Mouse (Mus musculus): Measurements from ENCODE around the gene Lrp8. TPM values are rescaled to one million over a fixed set of nuclear protein-coding genes. Genes with fewer than 3 reads are reported as not detected.

The Lrp8 gene
- polyA plus RNA-seq (2015; fragmentation: Nextera tagmentation; extraction: Ambion mirVana), result 0.72 and 0.96 TPM in 2 replicates

DNA sequence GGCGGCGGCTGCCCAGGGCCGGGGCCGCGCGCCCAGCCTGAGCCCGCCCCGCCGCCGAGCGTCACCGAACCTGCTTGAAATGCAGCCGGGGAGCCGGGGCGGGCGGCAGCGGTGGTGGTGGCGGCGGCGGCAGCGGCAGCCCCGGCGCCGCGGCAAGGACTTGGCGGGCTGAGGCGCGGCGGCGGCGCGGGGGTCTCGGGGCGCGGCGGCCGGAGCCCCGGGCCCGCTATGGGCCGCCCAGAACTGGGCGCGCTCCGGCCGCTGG, at the start of gene Lrp8:
Lrp8 (plus strand) TSS at position 77 of the 265 bp plus-strand sequence.
- WGBS, result 1% methylated on average over 43 of the region's 44 CpGs
- ATAC-seq (ENCODE audit: insufficient read depth, low FRiP score), result no peak; the same call in none of the 2 replicates
- peaks cover 13% of the 10 kb centered on the region for H3K4me1 ChIP-seq (ENCODE audit: control insufficient read depth, insufficient read depth, low read length)
- H3K27ac ChIP-seq (ENCODE audit: low read length), result no peak within 1 kb of the TSS
- no peaks in the 10 kb centered on the region for H3K9me3 ChIP-seq (replicated peaks; ENCODE audit: control insufficient read depth, low read length)
- H3K36me3 ChIP-seq (ENCODE audit: control insufficient read depth, insufficient read depth, low read length), result no peaks in the 10 kb centered on the region
- H3K4me3 ChIP-seq (replicated peaks; ENCODE audit: low read length), result peak within 1 kb of the TSS; percentile 75
- H3K27me3 ChIP-seq (ENCODE audit: control insufficient read depth, insufficient read depth, low read length), result peaks cover 23% of the 10 kb centered on the region
- peak within 1 kb of the TSS; percentile 77 for H3K9ac ChIP-seq (ENCODE audit: low read length)
- H3K4me2 ChIP-seq (ENCODE audit: low read depth, low read length), result peak within 1 kb of the TSS; percentile 100

DNA sequence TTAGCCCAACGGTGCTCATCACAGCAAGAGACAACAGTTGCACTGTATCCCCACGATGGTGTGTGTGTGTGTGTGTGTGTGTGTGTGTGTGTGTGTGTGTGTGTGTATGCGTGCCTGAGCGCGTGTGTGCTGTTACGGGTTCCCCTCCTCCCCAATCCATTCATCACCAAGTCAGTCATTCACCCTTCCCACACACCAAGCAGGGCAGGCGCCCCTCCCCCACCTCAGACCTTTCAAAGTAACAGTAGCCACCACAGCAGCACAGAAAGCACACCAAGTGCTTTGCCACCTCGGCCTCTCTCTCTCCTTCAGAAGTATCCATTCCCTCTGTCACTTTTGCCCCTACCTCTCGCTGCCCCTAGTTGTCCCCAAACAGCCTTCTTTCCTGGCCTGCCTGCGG, 45.8 kb upstream of the Lrp8 start:
- Histone ChIP-seq H3K9ac (ENCODE audit: low read length) (no peak overlapping the region), H3K4me1 (ENCODE audit: control insufficient read depth, insufficient read depth, low read length) (no peaks in the 10 kb centered on the region), H3K4me3 (replicated peaks; ENCODE audit: low read length) (no peak overlapping the region), H3K36me3 (ENCODE audit: control insufficient read depth, insufficient read depth, low read length) (no peaks in the 10 kb centered on the region), H3K27me3 (ENCODE audit: control insufficient read depth, insufficient read depth, low read length) (no peaks in the 10 kb centered on the region), H3K27ac (ENCODE audit: low read length) (no peak overlapping the region), H3K9me3 (replicated peaks; ENCODE audit: control insufficient read depth, low read length) (no peaks in the 10 kb centered on the region), H3K4me2 (ENCODE audit: low read depth, low read length) (no peak overlapping the region)
- no peak for ATAC-seq (ENCODE audit: insufficient read depth, low FRiP score)
- 20% methylated on average over 10 of the region's 10 CpGs for WGBS

DNA sequence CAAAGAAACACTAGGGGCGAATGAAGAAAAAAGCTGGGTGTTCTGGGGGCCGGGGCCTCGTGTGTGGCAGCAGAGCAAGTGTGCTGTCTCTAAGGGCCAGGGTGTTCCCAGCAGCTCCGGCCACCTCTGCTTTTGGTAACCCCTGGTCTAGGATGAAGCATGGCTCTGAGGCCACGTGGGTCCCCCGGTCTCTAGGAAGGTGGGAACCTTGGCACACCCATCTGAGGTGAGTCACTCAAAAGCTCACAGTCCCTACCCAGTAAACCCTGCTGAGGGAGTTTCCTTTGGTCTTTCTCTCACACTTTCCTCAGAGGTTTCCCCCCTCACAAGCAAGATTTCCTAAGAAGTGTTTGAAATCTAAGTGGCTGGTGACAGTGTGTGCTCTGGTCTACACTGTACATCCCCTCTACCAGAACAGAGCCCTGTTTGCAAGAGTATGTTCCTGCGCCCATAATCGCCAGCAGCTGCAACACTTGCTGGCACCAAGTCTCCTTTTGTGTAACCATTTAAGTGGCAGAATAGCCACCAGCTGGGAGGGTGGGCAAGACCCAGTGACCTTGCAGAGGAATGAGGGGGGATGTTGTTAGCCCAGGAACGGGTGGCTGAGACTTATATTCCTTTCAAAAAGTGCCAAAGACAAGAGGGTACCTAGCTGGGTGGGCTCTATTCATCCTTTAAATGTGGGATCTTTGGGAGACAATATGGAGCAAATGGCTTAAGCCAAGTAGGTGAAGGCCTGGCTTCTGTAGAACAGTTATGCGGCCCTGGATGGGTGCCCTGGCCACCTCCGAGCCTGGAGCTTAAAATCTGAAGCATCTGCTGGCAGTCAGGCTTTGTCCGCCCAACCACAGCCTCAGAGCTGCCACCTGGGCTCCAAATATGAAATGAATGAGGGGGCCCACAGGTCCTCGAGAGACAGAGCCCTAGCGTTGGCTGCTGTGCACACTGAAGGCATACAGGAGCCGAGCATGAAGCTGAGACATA, 44.3 kb upstream of the Lrp8 start:
- H3K4me1 ChIP-seq (ENCODE audit: control insufficient read depth, insufficient read depth, low read length), result no peaks in the 10 kb centered on the region
- no peak overlapping the region for H3K4me3 ChIP-seq (replicated peaks; ENCODE audit: low read length)
- H3K4me2 ChIP-seq (ENCODE audit: low read depth, low read length), result no peak overlapping the region
- WGBS, result 66% methylated on average over 15 of the region's 15 CpGs
- no peaks in the 10 kb centered on the region for H3K9me3 ChIP-seq (replicated peaks; ENCODE audit: control insufficient read depth, low read length)
- H3K9ac ChIP-seq (ENCODE audit: low read length), result no peak overlapping the region
- H3K36me3 ChIP-seq (ENCODE audit: control insufficient read depth, insufficient read depth, low read length), result no peaks in the 10 kb centered on the region
- ATAC-seq (ENCODE audit: insufficient read depth, low FRiP score), result peak; percentile 89; the same call in 1 of the 2 replicates
- H3K27ac ChIP-seq (ENCODE audit: low read length), result no peak overlapping the region
- H3K27me3 ChIP-seq (ENCODE audit: control insufficient read depth, insufficient read depth, low read length), result no peaks in the 10 kb centered on the region

DNA sequence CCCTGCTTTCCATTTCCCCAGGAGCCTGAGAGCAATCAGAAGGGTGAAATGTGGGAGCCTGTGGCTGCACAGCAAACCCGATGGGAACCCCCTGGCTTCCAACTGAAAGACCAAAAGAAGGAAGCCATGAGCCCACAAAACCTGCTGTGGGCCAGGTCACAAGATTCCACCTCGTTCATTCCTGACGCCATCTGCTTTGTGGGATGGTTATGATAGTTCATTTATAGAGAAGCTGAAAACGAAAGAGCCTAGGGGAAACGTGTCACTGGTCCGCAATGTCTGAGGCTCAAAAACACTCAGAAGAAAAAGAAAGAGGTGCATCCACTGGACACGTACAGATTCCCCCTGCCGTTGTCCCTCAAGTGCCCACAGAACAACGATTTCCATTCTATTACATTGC, 43.1 kb upstream of the Lrp8 start:
- 79% methylated on average over 9 of the region's 9 CpGs for WGBS

DNA sequence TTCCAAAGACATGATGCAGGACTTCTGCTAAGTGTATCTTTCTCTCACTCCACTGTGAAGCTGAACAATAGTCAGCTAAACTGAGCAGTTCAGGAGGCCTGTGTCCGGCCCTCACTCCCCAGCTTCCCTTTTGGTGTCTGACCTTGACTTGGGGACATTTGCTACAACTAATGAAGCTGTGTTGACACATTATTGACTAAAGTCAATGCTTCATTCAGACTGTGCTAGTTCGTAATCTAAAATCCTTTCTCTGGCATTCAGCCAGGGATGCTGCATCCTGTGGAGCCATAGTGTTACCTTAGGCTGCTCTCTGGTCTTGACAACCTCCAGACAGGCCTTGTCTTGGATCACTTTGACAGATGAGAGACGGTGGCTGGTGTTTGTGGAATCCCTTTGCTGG, 39.1 kb upstream of the Lrp8 start:
- Histone ChIP-seq H3K9ac (ENCODE audit: low read length) (no peak overlapping the region), H3K9me3 (replicated peaks; ENCODE audit: control insufficient read depth, low read length) (no peaks in the 10 kb centered on the region), H3K27ac (ENCODE audit: low read length) (no peak overlapping the region), H3K36me3 (ENCODE audit: control insufficient read depth, insufficient read depth, low read length) (no peaks in the 10 kb centered on the region), H3K4me3 (replicated peaks; ENCODE audit: low read length) (no peak overlapping the region), H3K4me2 (ENCODE audit: low read depth, low read length) (no peak overlapping the region), H3K4me1 (ENCODE audit: control insufficient read depth, insufficient read depth, low read length) (no peaks in the 10 kb centered on the region), H3K27me3 (ENCODE audit: control insufficient read depth, insufficient read depth, low read length) (no peaks in the 10 kb centered on the region)
- 35% methylated on average over 3 of the region's 3 CpGs for WGBS
- ATAC-seq (ENCODE audit: insufficient read depth, low FRiP score), result no peak

More for the DNA sequence above, 43.1 kb upstream of the Lrp8 start:
- no peak for ATAC-seq (ENCODE audit: insufficient read depth, low FRiP score)
- no peaks in the 10 kb centered on the region for H3K4me1 ChIP-seq (ENCODE audit: control insufficient read depth, insufficient read depth, low read length)
- no peak overlapping the region for H3K4me3 ChIP-seq (replicated peaks; ENCODE audit: low read length)
- no peak overlapping the region for H3K4me2 ChIP-seq (ENCODE audit: low read depth, low read length)
- H3K36me3 ChIP-seq (ENCODE audit: control insufficient read depth, insufficient read depth, low read length), result no peaks in the 10 kb centered on the region
- H3K9me3 ChIP-seq (replicated peaks; ENCODE audit: control insufficient read depth, low read length), result no peaks in the 10 kb centered on the region
- no peak overlapping the region for H3K27ac ChIP-seq (ENCODE audit: low read length)
- H3K27me3 ChIP-seq (ENCODE audit: control insufficient read depth, insufficient read depth, low read length), result no peaks in the 10 kb centered on the region
- no peak overlapping the region for H3K9ac ChIP-seq (ENCODE audit: low read length)

DNA sequence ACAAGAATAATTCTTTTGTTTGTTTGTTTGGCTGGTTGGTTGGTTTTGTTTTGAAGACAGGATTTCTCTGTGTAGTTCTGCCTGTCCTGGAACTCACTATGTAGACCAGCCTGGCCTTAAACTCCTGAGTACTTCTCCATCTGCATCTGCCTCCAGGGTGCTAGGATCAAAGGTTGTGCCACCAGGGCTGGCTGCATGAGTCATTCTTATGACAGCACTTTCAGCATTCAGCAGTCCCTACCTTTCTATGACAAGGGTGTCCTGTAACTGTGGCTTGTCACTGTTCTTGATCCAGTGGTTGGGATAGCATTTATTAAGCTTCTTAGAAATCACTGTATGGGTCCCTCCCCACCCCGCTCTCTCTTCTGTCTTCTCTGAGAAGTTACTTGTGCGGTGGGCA, 38.5 kb upstream of the Lrp8 start:
- Histone ChIP-seq H3K27me3 (ENCODE audit: control insufficient read depth, insufficient read depth, low read length) (no peaks in the 10 kb centered on the region), H3K4me1 (ENCODE audit: control insufficient read depth, insufficient read depth, low read length) (no peaks in the 10 kb centered on the region), H3K36me3 (ENCODE audit: control insufficient read depth, insufficient read depth, low read length) (no peaks in the 10 kb centered on the region), H3K4me3 (replicated peaks; ENCODE audit: low read length) (no peak overlapping the region), H3K27ac (ENCODE audit: low read length) (no peak overlapping the region), H3K9ac (ENCODE audit: low read length) (no peak overlapping the region), H3K9me3 (replicated peaks; ENCODE audit: control insufficient read depth, low read length) (no peaks in the 10 kb centered on the region), H3K4me2 (ENCODE audit: low read depth, low read length) (no peak overlapping the region)
- ATAC-seq (ENCODE audit: insufficient read depth, low FRiP score), result no peak
- 95% methylated on average over 2 of the region's 2 CpGs for WGBS

DNA sequence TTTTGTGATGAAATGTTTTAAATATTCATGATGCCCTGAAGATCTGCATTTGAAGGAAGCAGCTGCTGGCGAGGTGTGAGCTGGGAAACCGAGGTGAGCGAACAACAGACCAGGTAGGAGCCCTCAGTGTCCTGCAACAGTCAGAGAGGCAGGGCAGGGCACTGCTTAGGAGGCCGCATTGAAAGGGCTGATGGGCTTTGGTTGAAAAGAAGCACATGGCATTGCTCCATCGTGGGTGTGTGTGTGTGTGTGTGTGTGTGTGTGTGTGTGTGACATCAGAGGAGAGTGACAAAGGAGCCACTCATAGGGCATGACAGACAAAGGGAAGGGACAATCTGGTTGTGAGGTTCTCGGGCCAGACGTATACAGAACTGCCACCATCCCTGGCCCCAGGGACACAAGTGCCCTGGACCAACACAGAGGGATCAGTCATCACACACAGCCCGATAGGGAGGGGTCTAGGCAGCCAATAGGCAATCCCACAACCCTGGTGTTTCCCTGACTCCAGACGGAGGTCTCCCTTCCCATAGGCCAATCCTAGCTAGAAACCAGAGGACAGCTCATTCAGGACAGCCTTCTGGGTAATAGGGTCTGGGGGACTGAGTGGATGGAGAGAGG, 36.8 kb upstream of the Lrp8 start:
- ATAC-seq (ENCODE audit: insufficient read depth, low FRiP score), result no peak
- Histone ChIP-seq H3K4me3 (replicated peaks; ENCODE audit: low read length) (no peak overlapping the region), H3K9me3 (replicated peaks; ENCODE audit: control insufficient read depth, low read length) (no peaks in the 10 kb centered on the region), H3K4me2 (ENCODE audit: low read depth, low read length) (no peak overlapping the region), H3K9ac (ENCODE audit: low read length) (no peak overlapping the region), H3K27ac (ENCODE audit: low read length) (no peak overlapping the region), H3K27me3 (ENCODE audit: control insufficient read depth, insufficient read depth, low read length) (no peaks in the 10 kb centered on the region), H3K4me1 (ENCODE audit: control insufficient read depth, insufficient read depth, low read length) (no peaks in the 10 kb centered on the region), H3K36me3 (ENCODE audit: control insufficient read depth, insufficient read depth, low read length) (no peaks in the 10 kb centered on the region)
- WGBS, result 69% methylated on average over 9 of the region's 9 CpGs

DNA sequence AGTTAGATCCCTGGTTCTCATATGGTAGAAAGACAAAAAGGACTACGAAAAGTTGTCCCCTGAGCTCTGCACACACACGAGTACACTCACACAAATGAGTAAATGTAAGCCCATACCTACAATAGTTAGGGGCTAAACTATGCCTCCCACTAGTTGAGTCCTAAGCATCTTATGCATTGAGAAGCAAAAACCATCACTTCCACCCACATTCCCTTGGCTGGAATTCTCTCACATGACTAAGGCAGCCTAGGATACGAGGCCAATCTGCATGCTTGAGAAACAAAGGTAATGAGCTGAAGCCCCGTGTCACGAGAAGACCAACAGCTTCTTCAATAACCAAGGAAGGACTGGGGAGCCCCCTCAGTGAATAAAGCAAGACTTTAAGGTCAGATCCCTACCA, 35.9 kb upstream of the Lrp8 start:
- H3K9ac ChIP-seq (ENCODE audit: low read length), result no peak overlapping the region
- no peak for ATAC-seq (ENCODE audit: insufficient read depth, low FRiP score)
- no peak overlapping the region for H3K4me2 ChIP-seq (ENCODE audit: low read depth, low read length)
- no peak overlapping the region for H3K4me3 ChIP-seq (replicated peaks; ENCODE audit: low read length)
- no peaks in the 10 kb centered on the region for H3K4me1 ChIP-seq (ENCODE audit: control insufficient read depth, insufficient read depth, low read length)
- H3K9me3 ChIP-seq (replicated peaks; ENCODE audit: control insufficient read depth, low read length), result no peaks in the 10 kb centered on the region
- H3K27ac ChIP-seq (ENCODE audit: low read length), result no peak overlapping the region
- no peaks in the 10 kb centered on the region for H3K27me3 ChIP-seq (ENCODE audit: control insufficient read depth, insufficient read depth, low read length)
- no peaks in the 10 kb centered on the region for H3K36me3 ChIP-seq (ENCODE audit: control insufficient read depth, insufficient read depth, low read length)
- WGBS, result 81% methylated on average over 5 of the region's 5 CpGs

DNA sequence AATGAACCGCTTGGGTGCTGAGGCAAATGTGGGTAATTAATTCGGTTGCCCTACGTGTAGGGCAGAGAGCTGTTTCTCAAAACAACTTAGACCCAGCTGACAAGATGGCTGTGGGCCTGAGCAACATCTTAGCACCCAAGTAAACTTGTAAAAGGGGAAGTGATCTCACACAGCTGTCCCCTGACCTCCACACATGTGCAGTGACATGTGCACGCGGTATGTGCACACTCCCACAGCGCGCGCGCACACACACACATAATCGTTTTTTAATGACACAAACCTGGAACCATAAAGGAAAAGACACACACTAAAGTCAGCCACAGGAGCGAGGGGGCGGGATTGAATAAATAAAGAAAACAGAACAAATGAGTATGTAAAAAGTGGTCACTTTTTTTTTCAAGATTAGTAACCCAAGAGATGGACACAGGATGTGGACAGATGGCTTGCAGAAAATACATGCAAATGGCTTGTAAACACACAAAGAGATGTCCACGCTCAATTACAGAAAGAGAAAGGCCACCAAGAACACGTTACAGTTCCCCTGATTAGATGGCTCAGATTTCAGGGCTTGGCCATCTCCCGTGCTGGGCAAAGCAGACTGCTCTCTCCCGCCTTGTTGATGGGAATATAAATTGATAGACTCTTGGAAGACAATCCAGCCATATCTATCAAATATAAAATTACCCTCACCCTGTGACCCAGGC, 29.8 kb upstream of the Lrp8 start:
- H3K4me2 ChIP-seq (ENCODE audit: low read depth, low read length), result no peak overlapping the region
- no peak overlapping the region for H3K9ac ChIP-seq (ENCODE audit: low read length)
- WGBS, result 72% methylated on average over 16 of the region's 16 CpGs
- no peaks in the 10 kb centered on the region for H3K9me3 ChIP-seq (replicated peaks; ENCODE audit: control insufficient read depth, low read length)
- ATAC-seq (ENCODE audit: insufficient read depth, low FRiP score), result no peak
- H3K36me3 ChIP-seq (ENCODE audit: control insufficient read depth, insufficient read depth, low read length), result no peaks in the 10 kb centered on the region
- no peak overlapping the region for H3K4me3 ChIP-seq (replicated peaks; ENCODE audit: low read length)
- H3K4me1 ChIP-seq (ENCODE audit: control insufficient read depth, insufficient read depth, low read length), result no peaks in the 10 kb centered on the region
- H3K27ac ChIP-seq (ENCODE audit: low read length), result no peak overlapping the region
- no peaks in the 10 kb centered on the region for H3K27me3 ChIP-seq (ENCODE audit: control insufficient read depth, insufficient read depth, low read length)

Measured in stomach, embryonic 16.5 days (tissue).